Mouse (Mus musculus) neural tube, embryonic 14.5 days (tissue): ENCODE measurements around the gene Spsb3. TPM values are rescaled to one million over a fixed set of nuclear protein-coding genes. Genes with fewer than 3 reads are reported as not detected.

Experiments used
- polyA plus RNA-seq: library from polyadenylated mRNA; unstranded; fragments of >200 nt; fragmentation: Nextera tagmentation; extraction: Ambion mirVana; gene quantifications from 2 replicates; pipeline ENCODE4 v1.2.1, GENCODE M21; 2014

The Spsb3 gene
- polyA plus RNA-seq, 1 experiment from 2014 or later: 83.8 TPM

Other genes with a start within 250 kb of the Spsb3 start
- gene Slc9a3r2, start 236.3 kb upstream of the Spsb3 start, polyA plus RNA-seq: 49.3 and 52.6 TPM in 2 replicates
- gene Npw, start 228.2 kb upstream of the Spsb3 start, polyA plus RNA-seq: not detected in 2 replicates
- gene Zfp598, start 217.0 kb upstream of the Spsb3 start, polyA plus RNA-seq: 22.6 and 24.5 TPM in 2 replicates
- gene Syngr3, start 196.7 kb upstream of the Spsb3 start, polyA plus RNA-seq: 154 and 196 TPM in 2 replicates
- 37.0 and 40.1 TPM in 2 replicates for gene Gfer, start 190.5 kb upstream of the Spsb3 start, polyA plus RNA-seq
- 1.3 and 3.3 TPM in 2 replicates for gene Noxo1, start 190.4 kb upstream of the Spsb3 start, polyA plus RNA-seq
- gene Tbl3, start 179.0 kb upstream of the Spsb3 start, polyA plus RNA-seq: 59.9 and 70.1 TPM in 2 replicates
- not detected in 2 replicates for gene Rnf151, start 168.6 kb upstream of the Spsb3 start, polyA plus RNA-seq
- gene Rps2, start 168.5 kb upstream of the Spsb3 start, polyA plus RNA-seq: 742 and 744 TPM in 2 replicates
- 296 and 349 TPM in 2 replicates for gene Ndufb10, start 162.2 kb upstream of the Spsb3 start, polyA plus RNA-seq
- gene Rpl3l, start 158.8 kb upstream of the Spsb3 start, polyA plus RNA-seq: 0.20 TPM in 1 of 2 replicates, not detected in the other
- 21.5 and 27.7 TPM in 2 replicates for gene Msrb1, start 150.0 kb upstream of the Spsb3 start, polyA plus RNA-seq
- gene Hs3st6, start 133.7 kb upstream of the Spsb3 start, polyA plus RNA-seq: 0.48 TPM in 1 of 2 replicates, not detected in the other
- not detected in 2 replicates for gene Meiob, start 82.4 kb upstream of the Spsb3 start, polyA plus RNA-seq
- 69.1 and 77.2 TPM in 2 replicates for gene Hagh, start 46.5 kb upstream of the Spsb3 start, polyA plus RNA-seq
- gene Fahd1, start 36.3 kb upstream of the Spsb3 start, polyA plus RNA-seq: 24.4 and 27.6 TPM in 2 replicates
- not detected in 2 replicates for gene Igfals, start 20.6 kb upstream of the Spsb3 start, polyA plus RNA-seq
- gene Nubp2, start 294 bp upstream of the Spsb3 start, polyA plus RNA-seq: 69.2 and 75.7 TPM in 2 replicates
- gene Eme2, start 8.4 kb downstream of the Spsb3 start, polyA plus RNA-seq: 21.4 and 23.7 TPM in 2 replicates
- 85.5 and 86.4 TPM in 2 replicates for gene Mrps34, start 8.5 kb downstream of the Spsb3 start, polyA plus RNA-seq
- 98.0 and 115 TPM in 2 replicates for gene Nme3, start 9.9 kb downstream of the Spsb3 start, polyA plus RNA-seq
- 88.5 and 93.4 TPM in 2 replicates for gene Mapk8ip3, start 50.3 kb downstream of the Spsb3 start, polyA plus RNA-seq
- gene Jpt2, start 74.0 kb downstream of the Spsb3 start, polyA plus RNA-seq: 50.0 and 59.8 TPM in 2 replicates
- 9.2 and 10.1 TPM in 2 replicates for gene Cramp1l, start 129.1 kb downstream of the Spsb3 start, polyA plus RNA-seq
- 18.5 and 21.9 TPM in 2 replicates for gene Ift140, start 129.4 kb downstream of the Spsb3 start, polyA plus RNA-seq
- gene Tmem204, start 196.9 kb downstream of the Spsb3 start, polyA plus RNA-seq: 8.1 and 11.5 TPM in 2 replicates
- 46.4 and 51.6 TPM in 2 replicates for gene Telo2, start 229.3 kb downstream of the Spsb3 start, polyA plus RNA-seq
- not detected in 2 replicates for gene Ptx4, start 234.1 kb downstream of the Spsb3 start, polyA plus RNA-seq
- 26.3 and 26.7 TPM in 2 replicates for gene Clcn7, start 246.7 kb downstream of the Spsb3 start, polyA plus RNA-seq